Mouse (Mus musculus) cerebellum, adult 2 months (tissue): Measurements from ENCODE around the gene Snrnp35.

Experiments
- CTCF ChIP-seq: fragments of 200-500 bp; IDR thresholded peaks from 2 replicates; pipeline ENCODE4 v1.5.1; 2011; ENCODE audit warnings: low read depth, mild to moderate bottlenecking, control low read depth, low read length, moderate library complexity, borderline replicate concordance; ENCODE audit not compliant: insufficient read depth
- POLR2A ChIP-seq: fragments of 200-500 bp; IDR thresholded peaks from 2 replicates; pipeline ENCODE4 v1.6.1; 2011; ENCODE audit warnings: low read length, control low read depth, borderline replicate concordance; ENCODE audit not compliant: insufficient read depth

DNA sequence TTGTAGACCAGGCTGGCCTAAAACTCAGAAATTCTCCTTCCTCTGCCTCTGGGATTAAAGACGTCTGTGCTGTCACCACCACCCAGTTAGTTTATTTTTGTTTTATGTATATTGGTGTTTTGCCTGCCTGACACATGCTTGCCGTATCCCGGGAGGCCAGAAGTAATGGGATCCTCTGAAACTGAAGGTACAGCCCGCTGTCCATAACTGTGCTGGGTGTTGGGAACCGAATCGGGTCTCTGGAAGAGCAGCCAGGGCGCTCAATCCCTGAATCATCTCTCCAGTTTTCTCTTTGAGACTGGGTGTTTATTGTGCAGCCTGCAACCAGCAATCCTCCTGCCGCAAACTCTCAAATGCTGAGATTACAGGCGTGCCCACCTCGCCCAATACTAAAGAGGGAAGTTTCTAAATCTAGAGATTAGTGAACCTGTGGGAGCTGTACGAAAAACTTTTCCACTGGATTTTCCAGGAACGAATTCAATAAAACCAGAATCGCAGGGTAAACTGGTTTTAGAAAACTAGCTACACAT is 433 bp upstream of the Snrnp35 start:
- TF ChIP-seq CTCF (no peak), POLR2A (no peak)
